Mouse (Mus musculus): ENCODE results near the gene Cep97. TPM values are rescaled to one million over a fixed set of nuclear protein-coding genes. Genes with fewer than 3 reads are reported as not detected.

The Cep97 gene
- polyA plus RNA-seq, 1 experiment from 2014 or later: 23.0 TPM

DNA sequence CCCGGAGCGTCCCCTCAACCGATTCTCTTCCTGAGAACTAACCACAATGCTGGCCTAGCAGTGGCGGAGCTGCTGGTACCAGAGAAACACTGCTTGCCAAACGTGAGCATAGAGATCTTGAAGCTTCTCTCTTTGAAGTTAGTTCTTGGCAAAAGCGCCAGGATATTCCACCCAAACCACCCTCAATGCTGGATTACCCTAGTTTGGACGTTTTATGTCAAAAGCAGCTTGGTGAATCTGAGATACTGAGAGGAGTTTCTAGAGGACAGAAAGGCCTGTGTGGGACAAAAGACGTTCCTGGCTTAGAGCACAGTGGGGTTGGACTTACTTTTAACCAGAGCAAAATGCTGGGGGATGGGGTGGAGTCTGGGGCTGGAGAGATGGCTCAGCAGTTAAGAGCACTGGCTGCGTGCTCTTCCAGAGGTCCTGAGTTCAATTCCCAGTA, 39.0 kb downstream of the Cep97 start:
- no peaks in the 10 kb centered on the region for H3K36me3 ChIP-seq (ENCODE audit: control insufficient read depth, insufficient read depth, low read length)
- ATAC-seq (ENCODE audit: low FRiP score) (peak; percentile 21), DNase-seq (ENCODE audit: low spot score) (no peak)
- H3K9me3 ChIP-seq (ENCODE audit: control insufficient read depth, low read length): no peaks in the 10 kb centered on the region
- H3K27ac ChIP-seq (ENCODE audit: low read depth, low read length): peak overlapping the region; percentile 81
- WGBS: 2% methylated on average over 9 of the region's 9 CpGs
- H3K4me1 ChIP-seq (replicated peaks; ENCODE audit: control insufficient read depth, insufficient read depth, low read length): no peaks in the 10 kb centered on the region
- peak overlapping the region; percentile 74 for H3K4me3 ChIP-seq (ENCODE audit: low read depth, low read length)
- H3K27me3 ChIP-seq (ENCODE audit: control insufficient read depth, insufficient read depth, low read length): no peaks in the 10 kb centered on the region
- peak overlapping the region; percentile 88 for H3K9ac ChIP-seq (ENCODE audit: low read depth, low read length)
- H3K4me2 ChIP-seq (replicated peaks; ENCODE audit: low read depth, low read length): peak overlapping the region; percentile 72

DNA sequence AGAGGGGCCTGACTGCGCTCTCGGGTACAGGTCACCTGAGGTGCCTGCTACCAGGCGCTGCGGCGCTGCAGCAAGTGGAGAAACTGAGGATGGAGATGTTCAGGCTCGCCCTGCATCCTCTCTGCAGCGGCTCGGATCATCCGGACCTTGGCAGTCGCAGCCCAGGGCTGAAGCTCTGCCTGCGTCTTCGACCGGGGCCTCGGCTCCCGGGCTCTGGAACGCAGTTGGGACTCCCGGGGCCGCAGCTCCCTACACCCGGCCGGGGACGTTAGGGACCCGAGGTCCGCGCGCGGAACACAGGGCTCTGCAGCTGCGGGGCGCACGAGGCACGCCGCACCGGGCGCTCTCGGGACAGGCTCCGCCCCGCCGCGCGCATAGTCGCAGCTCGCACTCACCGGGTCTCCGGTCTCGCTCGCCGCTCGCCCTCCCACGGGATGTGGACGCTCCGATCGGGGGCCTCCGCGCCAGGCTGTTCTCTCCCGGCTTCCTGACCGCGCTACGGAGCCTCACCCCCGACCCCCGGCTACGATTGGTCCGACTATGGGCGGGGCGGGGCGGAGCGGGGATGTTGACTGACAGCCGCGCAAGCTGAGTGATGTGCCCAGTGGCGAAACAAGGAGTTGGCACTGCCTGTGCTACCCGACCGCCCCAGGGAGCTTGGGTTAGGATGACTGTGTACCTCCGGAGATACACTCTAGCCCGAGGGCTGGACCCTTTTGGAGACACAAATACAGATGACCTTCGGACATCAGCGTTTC, 39.6 kb downstream of the Cep97 start, which contains the start of gene Nxpe3:
Nxpe3 (minus strand) TSS at position 393 of the 758 bp plus-strand sequence.
- ATAC-seq (ENCODE audit: low FRiP score): peak; percentile 97
- peak within 1 kb of the TSS; percentile 74 for H3K4me3 ChIP-seq (ENCODE audit: low read depth, low read length)
- H3K4me1 ChIP-seq (replicated peaks; ENCODE audit: control insufficient read depth, insufficient read depth, low read length): no peaks in the 10 kb centered on the region

DNA sequence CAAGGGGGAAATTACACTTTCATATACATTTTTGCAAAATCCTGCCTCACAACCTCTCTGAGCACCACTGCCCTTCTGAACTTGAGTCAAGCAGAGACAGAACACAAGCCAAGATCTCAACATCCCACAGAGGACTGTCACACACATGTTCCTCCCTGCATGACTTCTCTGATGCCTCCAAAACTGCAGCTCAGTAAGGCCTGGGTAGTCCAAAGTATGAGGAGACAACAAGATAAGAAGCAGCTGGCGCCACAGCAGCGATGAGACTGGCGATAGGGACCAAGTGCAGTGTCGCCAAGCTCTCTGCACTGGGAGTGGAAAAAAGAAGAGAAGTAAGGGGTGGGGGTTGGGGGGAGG, 40.1 kb downstream of the Cep97 start:
- peak overlapping the region; percentile 72 for H3K4me2 ChIP-seq (replicated peaks; ENCODE audit: low read depth, low read length)
- DNase-seq (ENCODE audit: low spot score): no peak
- no peak for ATAC-seq (ENCODE audit: low FRiP score)

More for the DNA sequence above, 39.6 kb downstream of the Cep97 start, which contains the start of gene Nxpe3:
- H3K4me2 ChIP-seq (replicated peaks; ENCODE audit: low read depth, low read length): peak within 1 kb of the TSS; percentile 72
- H3K36me3 ChIP-seq (ENCODE audit: control insufficient read depth, insufficient read depth, low read length): no peaks in the 10 kb centered on the region
- H3K9me3 ChIP-seq (ENCODE audit: control insufficient read depth, low read length): no peaks in the 10 kb centered on the region
- WGBS: under 1% methylated on average over 65 of the region's 74 CpGs
- H3K27ac ChIP-seq (ENCODE audit: low read depth, low read length): peak within 1 kb of the TSS; percentile 81
- no peaks in the 10 kb centered on the region for H3K27me3 ChIP-seq (ENCODE audit: control insufficient read depth, insufficient read depth, low read length)
- peak; percentile 90 for DNase-seq (ENCODE audit: low spot score)
- peak within 1 kb of the TSS; percentile 88 for H3K9ac ChIP-seq (ENCODE audit: low read depth, low read length)

DNA sequence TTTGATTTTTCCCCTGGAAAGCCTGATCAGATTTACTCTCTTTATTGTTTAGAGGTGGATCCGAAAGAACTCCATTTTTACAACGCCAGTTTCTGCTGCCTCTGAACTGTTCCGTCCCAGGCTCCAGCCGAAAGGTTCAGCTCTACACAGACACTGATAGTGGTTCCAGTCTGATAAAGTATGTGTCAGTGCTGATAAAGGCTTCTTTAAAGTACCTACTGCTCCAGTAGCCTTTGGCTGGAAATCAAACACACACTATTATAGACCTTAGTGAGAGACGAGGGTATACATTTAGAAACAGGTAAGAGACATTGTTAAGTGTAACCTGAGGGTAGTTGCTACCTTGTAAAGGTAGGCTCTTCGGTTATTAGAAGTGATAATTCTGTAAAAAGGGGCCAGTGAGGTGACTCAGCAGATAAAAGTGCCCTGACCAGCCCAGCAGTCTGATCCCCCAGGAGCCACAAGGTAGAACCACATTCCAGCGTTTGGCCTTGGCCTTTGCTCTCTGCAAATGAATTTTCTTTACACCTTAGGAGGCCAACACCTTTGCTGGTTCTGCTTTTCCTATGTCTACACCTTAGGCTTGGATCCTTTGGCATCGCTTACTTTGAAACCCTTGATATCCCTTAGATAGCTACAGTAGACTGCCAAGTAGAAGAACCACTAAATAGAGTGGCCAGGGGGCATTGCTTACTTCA, 41.1 kb downstream of the Cep97 start:
- 86% methylated on average over 8 of the region's 8 CpGs for WGBS
- Histone ChIP-seq H3K4me1 (replicated peaks; ENCODE audit: control insufficient read depth, insufficient read depth, low read length) (no peaks in the 10 kb centered on the region), H3K36me3 (ENCODE audit: control insufficient read depth, insufficient read depth, low read length) (no peaks in the 10 kb centered on the region), H3K4me3 (ENCODE audit: low read depth, low read length) (no peak overlapping the region), H3K4me2 (replicated peaks; ENCODE audit: low read depth, low read length) (no peak overlapping the region), H3K27ac (ENCODE audit: low read depth, low read length) (no peak overlapping the region), H3K9ac (ENCODE audit: low read depth, low read length) (no peak overlapping the region), H3K9me3 (ENCODE audit: control insufficient read depth, low read length) (no peaks in the 10 kb centered on the region), H3K27me3 (ENCODE audit: control insufficient read depth, insufficient read depth, low read length) (no peaks in the 10 kb centered on the region)
- ATAC-seq (ENCODE audit: low FRiP score) (no peak), DNase-seq (ENCODE audit: low spot score) (no peak)

More for the DNA sequence above, 40.1 kb downstream of the Cep97 start:
- no peak overlapping the region; the same call in 1 of the 2 replicates for H3K27ac ChIP-seq (ENCODE audit: low read depth, low read length)
- H3K27me3 ChIP-seq (ENCODE audit: control insufficient read depth, insufficient read depth, low read length): no peaks in the 10 kb centered on the region
- H3K36me3 ChIP-seq (ENCODE audit: control insufficient read depth, insufficient read depth, low read length): no peaks in the 10 kb centered on the region
- peak overlapping the region; percentile 74 for H3K4me3 ChIP-seq (ENCODE audit: low read depth, low read length)
- H3K9me3 ChIP-seq (ENCODE audit: control insufficient read depth, low read length): no peaks in the 10 kb centered on the region
- H3K9ac ChIP-seq (ENCODE audit: low read depth, low read length): peak overlapping the region; percentile 88
- WGBS: 0% methylated on average over 4 of the region's 4 CpGs
- no peaks in the 10 kb centered on the region for H3K4me1 ChIP-seq (replicated peaks; ENCODE audit: control insufficient read depth, insufficient read depth, low read length)

DNA sequence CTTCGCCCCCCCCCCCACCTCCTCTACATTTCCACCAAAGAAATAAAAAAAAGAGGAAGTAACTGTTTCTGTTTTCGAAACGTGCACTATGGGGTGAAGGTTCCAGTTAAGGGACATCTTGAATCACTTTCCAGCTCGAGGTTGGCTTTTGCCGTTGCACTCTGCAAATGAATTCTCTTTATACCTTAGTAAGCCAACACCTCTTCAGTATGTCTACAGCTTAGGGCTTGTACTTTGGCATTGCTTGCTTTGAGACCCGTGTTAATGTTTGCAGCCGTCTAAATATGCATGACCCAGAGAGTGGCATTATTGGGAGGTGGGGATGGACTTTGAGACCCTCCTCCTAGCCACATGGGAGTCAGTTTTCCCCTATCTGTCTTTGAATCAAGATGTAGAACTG, 42.2 kb downstream of the Cep97 start:
- H3K27me3 ChIP-seq (ENCODE audit: control insufficient read depth, insufficient read depth, low read length): no peaks in the 10 kb centered on the region
- no peak overlapping the region for H3K9ac ChIP-seq (ENCODE audit: low read depth, low read length)
- H3K4me2 ChIP-seq (replicated peaks; ENCODE audit: low read depth, low read length): no peak overlapping the region
- no peaks in the 10 kb centered on the region for H3K9me3 ChIP-seq (ENCODE audit: control insufficient read depth, low read length)
- ATAC-seq (ENCODE audit: low FRiP score): no peak
- H3K36me3 ChIP-seq (ENCODE audit: control insufficient read depth, insufficient read depth, low read length): no peaks in the 10 kb centered on the region
- no peak for DNase-seq (ENCODE audit: low spot score)
- whole genome bisulfite sequencing: 77% methylated on average over 6 of the region's 7 CpGs
- no peak overlapping the region for H3K4me3 ChIP-seq (ENCODE audit: low read depth, low read length)
- H3K4me1 ChIP-seq (replicated peaks; ENCODE audit: control insufficient read depth, insufficient read depth, low read length): no peaks in the 10 kb centered on the region
- H3K27ac ChIP-seq (ENCODE audit: low read depth, low read length): no peak overlapping the region

DNA sequence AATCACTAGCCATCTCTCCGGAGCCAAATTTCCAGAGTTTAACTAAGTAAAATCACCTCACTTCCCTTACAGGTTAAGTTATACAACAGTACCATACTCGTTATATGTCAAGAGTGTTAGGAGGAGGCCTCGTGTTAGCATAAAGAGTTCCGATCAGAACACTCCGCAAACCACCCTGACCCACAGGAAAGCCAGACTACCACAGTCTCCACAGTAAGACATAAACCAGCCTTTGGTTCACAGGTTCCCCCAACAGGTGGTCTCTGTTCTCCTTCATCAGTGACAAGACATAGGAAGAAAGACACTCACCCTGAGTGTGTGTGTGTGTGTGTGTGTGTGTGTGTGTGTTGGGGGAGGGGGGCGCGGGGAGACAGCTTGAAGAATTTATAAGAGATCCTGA, 43.3 kb downstream of the Cep97 start:
- H3K27me3 ChIP-seq (ENCODE audit: control insufficient read depth, insufficient read depth, low read length): no peaks in the 10 kb centered on the region
- 94% methylated on average over 7 of the region's 7 CpGs for WGBS
- no peak overlapping the region for H3K9ac ChIP-seq (ENCODE audit: low read depth, low read length)
- no peak for ATAC-seq (ENCODE audit: low FRiP score)
- no peak overlapping the region for H3K4me3 ChIP-seq (ENCODE audit: low read depth, low read length)
- H3K9me3 ChIP-seq (ENCODE audit: control insufficient read depth, low read length): no peaks in the 10 kb centered on the region
- no peak overlapping the region for H3K4me2 ChIP-seq (replicated peaks; ENCODE audit: low read depth, low read length)
- no peak for DNase-seq (ENCODE audit: low spot score)
- H3K4me1 ChIP-seq (replicated peaks; ENCODE audit: control insufficient read depth, insufficient read depth, low read length): no peaks in the 10 kb centered on the region
- no peak overlapping the region for H3K27ac ChIP-seq (ENCODE audit: low read depth, low read length)
- no peaks in the 10 kb centered on the region for H3K36me3 ChIP-seq (ENCODE audit: control insufficient read depth, insufficient read depth, low read length)

DNA sequence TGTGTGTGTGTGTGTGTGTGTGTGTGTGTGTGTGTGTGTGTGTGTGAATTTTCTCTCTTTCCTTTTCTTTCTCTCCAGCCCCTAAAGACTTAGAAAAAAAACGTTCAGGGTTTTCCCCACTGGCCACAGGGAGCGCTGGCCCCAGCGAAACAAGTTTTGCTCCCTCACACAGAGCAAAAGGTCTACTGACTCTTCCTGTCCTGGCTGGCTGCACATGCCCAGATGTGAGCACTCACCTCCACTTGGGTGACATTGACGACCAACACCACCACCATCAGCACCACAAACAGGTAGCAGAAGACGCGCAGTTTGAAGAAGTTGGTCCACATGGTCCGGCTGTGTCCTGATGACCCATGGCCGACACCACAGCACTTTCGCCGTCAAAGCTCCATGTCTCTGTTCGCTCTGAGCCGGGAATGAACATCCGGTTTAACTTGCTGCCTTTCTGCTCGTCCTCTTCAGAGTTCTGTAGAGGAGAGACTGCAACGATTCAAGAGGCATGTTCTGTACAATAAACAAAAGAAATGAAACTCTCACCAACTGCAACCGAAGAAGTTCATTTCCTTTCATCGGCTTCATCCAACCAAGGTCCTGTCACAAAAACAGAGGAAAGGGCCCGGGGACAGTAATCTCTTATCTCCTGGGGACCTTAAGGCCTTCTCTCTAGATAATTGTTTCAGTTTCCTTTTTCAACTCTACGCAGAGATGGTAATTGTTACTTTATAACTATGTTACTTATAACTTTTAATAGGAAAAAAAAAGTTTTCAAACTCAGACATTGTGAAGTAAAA, 44.1 kb downstream of the Cep97 start:
- H3K27me3 ChIP-seq (ENCODE audit: control insufficient read depth, insufficient read depth, low read length): no peaks in the 10 kb centered on the region
- H3K9ac ChIP-seq (ENCODE audit: low read depth, low read length): no peak overlapping the region
- no peak overlapping the region for H3K27ac ChIP-seq (ENCODE audit: low read depth, low read length)
- no peaks in the 10 kb centered on the region for H3K36me3 ChIP-seq (ENCODE audit: control insufficient read depth, insufficient read depth, low read length)
- no peak for DNase-seq (ENCODE audit: low spot score)
- no peak overlapping the region for H3K4me2 ChIP-seq (replicated peaks; ENCODE audit: low read depth, low read length)
- no peaks in the 10 kb centered on the region for H3K9me3 ChIP-seq (ENCODE audit: control insufficient read depth, low read length)
- H3K4me3 ChIP-seq (ENCODE audit: low read depth, low read length): no peak overlapping the region
- no peaks in the 10 kb centered on the region for H3K4me1 ChIP-seq (replicated peaks; ENCODE audit: control insufficient read depth, insufficient read depth, low read length)
- 88% methylated on average over 19 of the region's 19 CpGs for WGBS
- ATAC-seq (ENCODE audit: low FRiP score): no peak

DNA sequence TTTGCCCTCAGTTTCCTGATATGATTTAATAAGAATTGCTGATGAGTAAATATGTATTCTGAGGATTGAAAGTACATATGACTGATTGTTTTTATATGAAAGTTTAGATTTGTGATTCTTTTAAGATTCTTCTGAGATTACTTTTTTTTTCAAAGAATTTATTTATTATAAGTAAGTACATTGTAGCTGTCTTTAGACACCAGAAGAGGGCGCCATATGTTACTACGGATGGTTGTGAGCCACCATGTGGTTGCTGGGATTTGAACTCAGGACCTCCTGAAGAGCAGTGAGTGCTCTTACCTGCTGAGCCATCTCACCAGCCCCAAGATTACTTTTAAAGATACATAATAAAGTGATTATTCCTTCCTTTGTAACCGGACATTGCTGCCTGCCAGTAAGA, 45.2 kb downstream of the Cep97 start:
- DNase-seq (ENCODE audit: low spot score) (no peak), ATAC-seq (ENCODE audit: low FRiP score) (no peak)
- H3K27me3 ChIP-seq (ENCODE audit: control insufficient read depth, insufficient read depth, low read length): no peaks in the 10 kb centered on the region
- H3K4me3 ChIP-seq (ENCODE audit: low read depth, low read length): no peak overlapping the region
- WGBS: 88% methylated on average over 3 of the region's 3 CpGs
- no peak overlapping the region for H3K27ac ChIP-seq (ENCODE audit: low read depth, low read length)
- no peaks in the 10 kb centered on the region for H3K4me1 ChIP-seq (replicated peaks; ENCODE audit: control insufficient read depth, insufficient read depth, low read length)
- H3K9ac ChIP-seq (ENCODE audit: low read depth, low read length): no peak overlapping the region
- H3K36me3 ChIP-seq (ENCODE audit: control insufficient read depth, insufficient read depth, low read length): no peaks in the 10 kb centered on the region
- no peak overlapping the region for H3K4me2 ChIP-seq (replicated peaks; ENCODE audit: low read depth, low read length)
- H3K9me3 ChIP-seq (ENCODE audit: control insufficient read depth, low read length): no peaks in the 10 kb centered on the region
